Mouse (Mus musculus): ENCODE measurements at regions not wholly inside any gene's neighbourhood (a gene's known extent, or its start where the extent isn't known, plus 50 kb on each side); places are given as distances from the start of the nearest gene placed in this dataset.
A peak's percentile ranks its signal among the peaks of the same experiment; 100 is the strongest.

GRCm38 (mm10) chr5:148697631-148698368, 145.2 kb upstream of the Ubl3 start:
- Histone ChIP-seq H3K9me3 (replicated peaks; ENCODE audit: control insufficient read depth, low read length) (no peaks in the 10 kb centered on the region), H3K9ac (ENCODE audit: low read length) (0 out of 2 replicates have a peak overlapping the region, but pooled peaks have one; percentile 5), H3K4me1 (ENCODE audit: control insufficient read depth, insufficient read depth, low read length) (peaks cover 3% of the 10 kb centered on the region), H3K4me2 (ENCODE audit: low read length) (no peak overlapping the region), H3K27me3 (replicated peaks; ENCODE audit: control insufficient read depth, insufficient read depth, low read length) (no peaks in the 10 kb centered on the region), H3K36me3 (ENCODE audit: control insufficient read depth, insufficient read depth, low read length) (no peaks in the 10 kb centered on the region), H3K27ac (ENCODE audit: low read depth, low read length) (peak overlapping the region; percentile 33; the same call in 1 of the 2 replicates), H3K4me3 (ENCODE audit: low read depth, low read length) (no peak overlapping the region)
- 60% methylated on average over 22 of the region's 22 CpGs for WGBS
- ATAC-seq = peak; percentile 60
- DNase-seq (ENCODE audit: low spot score) = peak; percentile 70

- no peaks in the 10 kb centered on the region for H3K36me3 ChIP-seq (ENCODE audit: control insufficient read depth, insufficient read depth, low read length)
- H3K4me1 ChIP-seq (ENCODE audit: control insufficient read depth, insufficient read depth, low read length) = peaks cover 10% of the 10 kb centered on the region
- no peak overlapping the region for H3K9ac ChIP-seq (ENCODE audit: low read length)
- 52% methylated on average over 7 of the region's 7 CpGs for WGBS
- no peak overlapping the region for H3K27ac ChIP-seq (ENCODE audit: low read depth, low read length)
- no peaks in the 10 kb centered on the region for H3K27me3 ChIP-seq (replicated peaks; ENCODE audit: control insufficient read depth, insufficient read depth, low read length)
- DNase-seq (ENCODE audit: low spot score) (no peak), ATAC-seq (no peak)
- H3K4me3 ChIP-seq (ENCODE audit: low read depth, low read length) = no peak overlapping the region
- no peaks in the 10 kb centered on the region for H3K9me3 ChIP-seq (replicated peaks; ENCODE audit: control insufficient read depth, low read length)
- no peak overlapping the region for H3K4me2 ChIP-seq (ENCODE audit: low read length)
These were observed 141.8 kb upstream of the Ubl3 start for GRCm38 (mm10) chr5:148694352-148694751.

GRCm38 (mm10) chr5:148691486-148691885, 138.9 kb upstream of the Ubl3 start:
- 83% methylated on average over 7 of the region's 7 CpGs for WGBS
- no peak overlapping the region for H3K4me2 ChIP-seq (ENCODE audit: low read length)
- no peak overlapping the region for H3K9ac ChIP-seq (ENCODE audit: low read length)
- no peaks in the 10 kb centered on the region for H3K36me3 ChIP-seq (ENCODE audit: control insufficient read depth, insufficient read depth, low read length)
- no peak overlapping the region for H3K27ac ChIP-seq (ENCODE audit: low read depth, low read length)
- H3K4me1 ChIP-seq (ENCODE audit: control insufficient read depth, insufficient read depth, low read length) = peaks cover 19% of the 10 kb centered on the region
- no peak overlapping the region for H3K4me3 ChIP-seq (ENCODE audit: low read depth, low read length)
- no peak for ATAC-seq
- no peaks in the 10 kb centered on the region for H3K27me3 ChIP-seq (replicated peaks; ENCODE audit: control insufficient read depth, insufficient read depth, low read length)
- H3K9me3 ChIP-seq (replicated peaks; ENCODE audit: control insufficient read depth, low read length) = no peaks in the 10 kb centered on the region
- no peak for DNase-seq (ENCODE audit: low spot score)

- Histone ChIP-seq H3K27ac (ENCODE audit: low read depth, low read length) (peak overlapping the region; percentile 16; the same call in 1 of the 2 replicates), H3K4me2 (ENCODE audit: low read length) (no peak overlapping the region), H3K4me1 (ENCODE audit: control insufficient read depth, insufficient read depth, low read length) (peaks cover 19% of the 10 kb centered on the region), H3K4me3 (ENCODE audit: low read depth, low read length) (no peak overlapping the region), H3K27me3 (replicated peaks; ENCODE audit: control insufficient read depth, insufficient read depth, low read length) (no peaks in the 10 kb centered on the region), H3K9ac (ENCODE audit: low read length) (no peak overlapping the region), H3K36me3 (ENCODE audit: control insufficient read depth, insufficient read depth, low read length) (no peaks in the 10 kb centered on the region), H3K9me3 (replicated peaks; ENCODE audit: control insufficient read depth, low read length) (no peaks in the 10 kb centered on the region)
- ATAC-seq (0 out of 2 replicates have a peak, but pooled peaks have one; percentile 19), DNase-seq (ENCODE audit: low spot score) (peak; percentile 60)
- 42% methylated on average over 8 of the region's 8 CpGs for WGBS
These were observed 138.2 kb upstream of the Ubl3 start for GRCm38 (mm10) chr5:148690823-148691197.

- WGBS = 71% methylated on average over 7 of the region's 7 CpGs
- H3K27me3 ChIP-seq (replicated peaks; ENCODE audit: control insufficient read depth, insufficient read depth, low read length) = no peaks in the 10 kb centered on the region
- H3K4me3 ChIP-seq (ENCODE audit: low read depth, low read length) = no peak overlapping the region
- no peaks in the 10 kb centered on the region for H3K9me3 ChIP-seq (replicated peaks; ENCODE audit: control insufficient read depth, low read length)
- H3K4me1 ChIP-seq (ENCODE audit: control insufficient read depth, insufficient read depth, low read length) = peaks cover 19% of the 10 kb centered on the region
- ATAC-seq (0 out of 2 replicates have a peak, but pooled peaks have one; percentile 3), DNase-seq (ENCODE audit: low spot score) (no peak)
- no peak overlapping the region for H3K27ac ChIP-seq (ENCODE audit: low read depth, low read length)
- no peaks in the 10 kb centered on the region for H3K36me3 ChIP-seq (ENCODE audit: control insufficient read depth, insufficient read depth, low read length)
- H3K9ac ChIP-seq (ENCODE audit: low read length) = no peak overlapping the region
- no peak overlapping the region for H3K4me2 ChIP-seq (ENCODE audit: low read length)
These were observed 137.7 kb upstream of the Ubl3 start for GRCm38 (mm10) chr5:148690158-148690822.

GRCm38 (mm10) chr5:148689297-148689696, 136.7 kb upstream of the Ubl3 start:
- Histone ChIP-seq H3K4me3 (ENCODE audit: low read depth, low read length) (no peak overlapping the region), H3K4me2 (ENCODE audit: low read length) (no peak overlapping the region), H3K9me3 (replicated peaks; ENCODE audit: control insufficient read depth, low read length) (no peaks in the 10 kb centered on the region), H3K36me3 (ENCODE audit: control insufficient read depth, insufficient read depth, low read length) (no peaks in the 10 kb centered on the region), H3K4me1 (ENCODE audit: control insufficient read depth, insufficient read depth, low read length) (peaks cover 19% of the 10 kb centered on the region), H3K27ac (ENCODE audit: low read depth, low read length) (peak overlapping the region; percentile 53), H3K9ac (ENCODE audit: low read length) (no peak overlapping the region), H3K27me3 (replicated peaks; ENCODE audit: control insufficient read depth, insufficient read depth, low read length) (no peaks in the 10 kb centered on the region)
- no peak for DNase-seq (ENCODE audit: low spot score)
- ATAC-seq = no peak
- WGBS = 80% methylated on average over 9 of the region's 9 CpGs

GRCm38 (mm10) chr5:148688501-148688900, 135.9 kb upstream of the Ubl3 start:
- peaks cover 19% of the 10 kb centered on the region for H3K4me1 ChIP-seq (ENCODE audit: control insufficient read depth, insufficient read depth, low read length)
- H3K36me3 ChIP-seq (ENCODE audit: control insufficient read depth, insufficient read depth, low read length) = no peaks in the 10 kb centered on the region
- H3K27me3 ChIP-seq (replicated peaks; ENCODE audit: control insufficient read depth, insufficient read depth, low read length) = no peaks in the 10 kb centered on the region
- WGBS = 26% methylated on average over 8 of the region's 8 CpGs
- ATAC-seq (peak; percentile 88), DNase-seq (ENCODE audit: low spot score) (peak; percentile 94)
- no peak overlapping the region for H3K4me2 ChIP-seq (ENCODE audit: low read length)
- H3K4me3 ChIP-seq (ENCODE audit: low read depth, low read length) = no peak overlapping the region
- peak overlapping the region; percentile 53 for H3K27ac ChIP-seq (ENCODE audit: low read depth, low read length)
- no peaks in the 10 kb centered on the region for H3K9me3 ChIP-seq (replicated peaks; ENCODE audit: control insufficient read depth, low read length)
- H3K9ac ChIP-seq (ENCODE audit: low read length) = no peak overlapping the region

- H3K4me3 ChIP-seq (ENCODE audit: low read depth, low read length) = no peak overlapping the region
- 40% methylated on average over 3 of the region's 3 CpGs for WGBS
- H3K9me3 ChIP-seq (replicated peaks; ENCODE audit: control insufficient read depth, low read length) = no peaks in the 10 kb centered on the region
- ATAC-seq = no peak
- H3K36me3 ChIP-seq (ENCODE audit: control insufficient read depth, insufficient read depth, low read length) = no peaks in the 10 kb centered on the region
- no peak overlapping the region for H3K4me2 ChIP-seq (ENCODE audit: low read length)
- H3K27ac ChIP-seq (ENCODE audit: low read depth, low read length) = peak overlapping the region; percentile 53; the same call in 1 of the 2 replicates
- no peaks in the 10 kb centered on the region for H3K27me3 ChIP-seq (replicated peaks; ENCODE audit: control insufficient read depth, insufficient read depth, low read length)
- H3K9ac ChIP-seq (ENCODE audit: low read length) = no peak overlapping the region
- peaks cover 19% of the 10 kb centered on the region for H3K4me1 ChIP-seq (ENCODE audit: control insufficient read depth, insufficient read depth, low read length)
- no peak for DNase-seq (ENCODE audit: low spot score)
These were observed 135.2 kb upstream of the Ubl3 start for GRCm38 (mm10) chr5:148687827-148688226.

GRCm38 (mm10) chr5:148684216-148684615, 131.6 kb upstream of the Ubl3 start:
- Histone ChIP-seq H3K27me3 (replicated peaks; ENCODE audit: control insufficient read depth, insufficient read depth, low read length) (no peaks in the 10 kb centered on the region), H3K9me3 (replicated peaks; ENCODE audit: control insufficient read depth, low read length) (no peaks in the 10 kb centered on the region), H3K4me1 (ENCODE audit: control insufficient read depth, insufficient read depth, low read length) (peaks cover 12% of the 10 kb centered on the region), H3K27ac (ENCODE audit: low read depth, low read length) (no peak overlapping the region), H3K9ac (ENCODE audit: low read length) (no peak overlapping the region), H3K36me3 (ENCODE audit: control insufficient read depth, insufficient read depth, low read length) (no peaks in the 10 kb centered on the region), H3K4me3 (ENCODE audit: low read depth, low read length) (no peak overlapping the region), H3K4me2 (ENCODE audit: low read length) (no peak overlapping the region)
- WGBS = 76% methylated on average over 11 of the region's 11 CpGs
- DNase-seq (ENCODE audit: low spot score) (peak; percentile 31), ATAC-seq (no peak)

All from forebrain, embryonic 14.5 days (tissue).